Mouse (Mus musculus): ENCODE measurements around the gene Limch1. TPM values are rescaled to one million over a fixed set of nuclear protein-coding genes. Genes with fewer than 3 reads are reported as not detected.
A peak's percentile ranks its signal among the peaks of the same experiment; 100 is the strongest.

Gene Limch1
- total and polyA plus RNA-seq, 3 experiments, result 0.05 TPM; not detected in 2

- dilution Hi-C loops (cut with MboI; ENCODE audit: extremely low pct_ligation_motif_present, extremely low pct_unique_long_range_greater_than_20kb, low sequenced_read_pairs), result no loop called here
- no peak for TF ChIP-seq CHD2 (IDR thresholded peaks at IDR 0.05; ENCODE audit: low read length)
- no peak for TF ChIP-seq MAFK (IDR thresholded peaks at IDR 0.05; ENCODE audit: insufficient replicate concordance, low read length)
- no peak for TF ChIP-seq MAZ (IDR thresholded peaks at IDR 0.05; ENCODE audit: low read depth, low read length)
- TF ChIP-seq MEF2A (IDR thresholded peaks at IDR 0.05; ENCODE audit: borderline replicate concordance, low read depth, low read length), result no peak
- peak; percentile 14 to 23; a peak in 1 of 4 replicates for TF ChIP-seq CTCF (conservative IDR thresholded peaks at IDR 0.05 in 1 of 2, IDR thresholded peaks at IDR 0.05 in 1 of 2; ENCODE audit: low read depth in 2 of 2, low read length in 2 of 2)
- no peak for TF ChIP-seq POLR2AphosphoS2 (IDR thresholded peaks at IDR 0.05; ENCODE audit: low read depth, low read length)
- TF ChIP-seq USF1 (IDR thresholded peaks at IDR 0.05; ENCODE audit: low read depth, low read length), result no peak
- in situ Hi-C loops (cut with MboI; ENCODE audit: low pct_ligation_motif_present, low pct_unique_long_range_greater_than_20kb, low sequenced_read_pairs), result no loop called here
- Histone ChIP-seq H3K4me2 (ENCODE audit: insufficient read depth, low read depth, poor library complexity, severe bottlenecking) (no peak overlapping the region), H3K9ac (ENCODE audit: insufficient read depth, low read depth) (no peak overlapping the region), H3K27ac (ENCODE audit: insufficient read depth, low read depth) (no peak overlapping the region), H3K4me1 (ENCODE audit: control insufficient read depth in 1 of 2, insufficient read depth in 2 of 2) (no peaks in the 10 kb centered on the region), H3K9me3 (replicated peaks; ENCODE audit: low read length) (no peaks in the 10 kb centered on the region), H3K4me3 (replicated peaks in 1 of 3; ENCODE audit: low read depth in 2 of 3, low read length in 2 of 3, poor library complexity in 1 of 3) (no peak overlapping the region), H3K36me3 (replicated peaks in 1 of 2; ENCODE audit: control insufficient read depth in 1 of 2, insufficient read depth in 1 of 2, low read length in 1 of 2) (no peaks in the 10 kb centered on the region), H3K27me3 (replicated peaks) (no peaks in the 10 kb centered on the region), H3K79me2 (replicated peaks; ENCODE audit: control insufficient read depth, extremely low read depth, insufficient read depth, poor library complexity, severe bottlenecking) (no peaks in the 10 kb centered on the region)
- no peak for DNase-seq (ENCODE audit: extremely low read depth)
Observed at GRCm38 (mm10) chr5:66836892-66837291, 91.3 kb downstream of the Limch1 start.

DNA sequence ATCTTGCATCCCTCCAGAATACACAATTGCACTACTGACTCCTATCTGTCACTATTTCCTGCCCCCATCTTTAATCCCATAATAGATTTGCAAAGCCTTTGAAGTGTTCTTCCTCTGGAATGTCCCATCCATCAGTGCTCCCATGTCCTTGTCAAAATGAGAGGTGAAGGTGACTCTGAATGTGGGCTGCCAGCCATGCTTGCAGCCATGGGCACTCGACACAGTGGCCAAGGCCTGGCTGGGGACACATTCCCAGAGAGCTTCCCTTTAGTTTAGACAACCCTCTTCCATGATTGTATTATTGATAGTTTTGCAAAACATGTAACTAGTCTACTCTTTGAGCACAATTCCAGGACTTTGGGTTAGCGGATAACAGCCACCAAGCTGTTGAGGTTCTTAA is 96.3 kb downstream of the Limch1 start:
- Histone ChIP-seq H3K79me2 (replicated peaks; ENCODE audit: control insufficient read depth, extremely low read depth, insufficient read depth, poor library complexity, severe bottlenecking) (no peaks in the 10 kb centered on the region), H3K4me2 (ENCODE audit: insufficient read depth, low read depth, poor library complexity, severe bottlenecking) (no peak overlapping the region), H3K36me3 (replicated peaks in 1 of 2; ENCODE audit: control insufficient read depth in 1 of 2, insufficient read depth in 1 of 2, low read length in 1 of 2) (no peaks in the 10 kb centered on the region), H3K9me3 (replicated peaks; ENCODE audit: low read length) (no peaks in the 10 kb centered on the region), H3K9ac (ENCODE audit: insufficient read depth, low read depth) (no peak overlapping the region), H3K4me1 (ENCODE audit: control insufficient read depth in 1 of 2, insufficient read depth in 2 of 2) (no peaks in the 10 kb centered on the region), H3K4me3 (replicated peaks in 1 of 3; ENCODE audit: low read depth in 2 of 3, low read length in 2 of 3, poor library complexity in 1 of 3) (no peak overlapping the region), H3K27ac (ENCODE audit: insufficient read depth, low read depth) (no peak overlapping the region), H3K27me3 (replicated peaks) (no peaks in the 10 kb centered on the region)
- DNase-seq (ENCODE audit: extremely low read depth), result no peak
- TF ChIP-seq MYC (IDR thresholded peaks at IDR 0.05; ENCODE audit: low read depth, low read length) (no peak), SMC3 (IDR thresholded peaks at IDR 0.05; ENCODE audit: low read depth, low read length) (no peak), ELF1 (IDR thresholded peaks at IDR 0.05; ENCODE audit: low read depth, low read length) (no peak), TBP (conservative IDR thresholded peaks at IDR 0.05; ENCODE audit: low read depth, low read length) (no peak), CHD2 (IDR thresholded peaks at IDR 0.05; ENCODE audit: low read length) (no peak), USF2 (conservative IDR thresholded peaks at IDR 0.05; ENCODE audit: low read depth, low read length) (no peak), KAT2A (IDR thresholded peaks at IDR 0.05; ENCODE audit: insufficient replicate concordance, low read length) (no peak), MAZ (IDR thresholded peaks at IDR 0.05; ENCODE audit: low read depth, low read length) (no peak), USF1 (IDR thresholded peaks at IDR 0.05; ENCODE audit: low read depth, low read length) (no peak), GABPA (IDR thresholded peaks at IDR 0.05; ENCODE audit: insufficient replicate concordance, low read depth, low read length) (no peak), MAX (IDR thresholded peaks at IDR 0.05; ENCODE audit: low read length) (no peak), POLR2AphosphoS2 (IDR thresholded peaks at IDR 0.05; ENCODE audit: low read depth, low read length) (no peak)
- dilution Hi-C loops (cut with MboI; ENCODE audit: extremely low pct_ligation_motif_present, extremely low pct_unique_long_range_greater_than_20kb, low sequenced_read_pairs), result no loop called here
- in situ Hi-C loops (cut with MboI; ENCODE audit: low pct_ligation_motif_present, low pct_unique_long_range_greater_than_20kb, low sequenced_read_pairs), result no loop called here
